Mouse (Mus musculus): ENCODE data around the gene Ackr2.

Ackr2 gene

GRCm38 (mm10) chr9:121919027-121919501, 20.9 kb downstream of the Ackr2 start:
- DNase-seq (ENCODE audit: low spot score) = no peak

GRCm38 (mm10) chr9:121923443-121923842, 25.3 kb downstream of the Ackr2 start:
- no peak for DNase-seq (ENCODE audit: low spot score)

- DNase-seq (ENCODE audit: low spot score) = no peak
Observed at GRCm38 (mm10) chr9:121923906-121924305, 25.8 kb downstream of the Ackr2 start.

- no peak for DNase-seq (ENCODE audit: low spot score)
Observed at GRCm38 (mm10) chr9:121924901-121925560, 26.9 kb downstream of the Ackr2 start.

- no peak for DNase-seq (ENCODE audit: low spot score)
Observed at GRCm38 (mm10) chr9:121925959-121926358, 27.8 kb downstream of the Ackr2 start.

GRCm38 (mm10) chr9:121926634-121927405, 28.7 kb downstream of the Ackr2 start:
- peak; percentile 3 for DNase-seq (ENCODE audit: low spot score)

DNA sequence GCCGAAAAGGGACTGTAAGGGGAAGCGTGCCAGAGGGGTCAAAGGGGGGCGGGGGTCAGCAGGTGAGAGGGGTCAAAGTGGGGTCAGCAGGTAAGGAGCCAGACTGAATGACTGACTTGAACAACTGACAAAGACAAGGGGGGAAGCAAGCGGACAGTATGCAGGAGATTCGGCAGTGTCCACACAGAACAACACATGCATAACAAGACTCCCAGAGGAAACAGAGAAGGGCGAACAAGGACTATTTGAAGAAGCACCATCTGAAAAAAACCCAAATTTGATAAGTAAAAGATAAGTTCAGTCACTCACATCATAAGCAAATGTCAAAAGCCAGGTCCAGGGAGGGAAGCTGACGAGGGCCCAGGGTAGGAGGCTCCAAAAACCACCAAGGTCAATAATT, 29.6 kb downstream of the Ackr2 start:
- DNase-seq (ENCODE audit: low spot score) = no peak

GRCm38 (mm10) chr9:121928498-121928897, 30.3 kb downstream of the Ackr2 start:
- DNase-seq (ENCODE audit: low spot score) = peak; percentile 32

DNA sequence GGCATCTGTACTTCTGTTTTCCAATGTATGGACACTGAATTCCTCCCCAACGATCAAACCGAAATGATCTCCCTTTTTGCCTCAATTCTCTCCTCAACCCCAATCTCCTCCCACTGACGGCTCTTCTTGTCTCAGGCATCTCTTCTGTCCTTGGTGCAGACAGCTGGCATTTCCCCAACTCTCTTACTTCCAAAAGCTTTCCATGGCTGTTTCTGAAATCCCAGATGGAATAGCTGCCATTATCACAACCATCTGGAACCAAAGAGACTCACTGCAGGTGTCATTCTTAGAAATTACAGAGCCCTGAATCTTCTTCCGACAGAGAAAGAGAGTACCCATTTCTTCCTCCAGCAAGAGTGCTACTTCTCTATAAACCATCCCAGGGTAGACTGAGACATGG, 36.7 kb downstream of the Ackr2 start:
- no peak for DNase-seq (ENCODE audit: low spot score)

- no peak for DNase-seq (ENCODE audit: low spot score)
Observed at GRCm38 (mm10) chr9:121936952-121937351, 38.8 kb downstream of the Ackr2 start.

GRCm38 (mm10) chr9:121937451-121937864, 39.3 kb downstream of the Ackr2 start:
- DNase-seq (ENCODE audit: low spot score) = peak; percentile 39

- DNase-seq (ENCODE audit: low spot score) = peak; percentile 5
Observed at GRCm38 (mm10) chr9:121937944-121938355, 39.8 kb downstream of the Ackr2 start.

DNA sequence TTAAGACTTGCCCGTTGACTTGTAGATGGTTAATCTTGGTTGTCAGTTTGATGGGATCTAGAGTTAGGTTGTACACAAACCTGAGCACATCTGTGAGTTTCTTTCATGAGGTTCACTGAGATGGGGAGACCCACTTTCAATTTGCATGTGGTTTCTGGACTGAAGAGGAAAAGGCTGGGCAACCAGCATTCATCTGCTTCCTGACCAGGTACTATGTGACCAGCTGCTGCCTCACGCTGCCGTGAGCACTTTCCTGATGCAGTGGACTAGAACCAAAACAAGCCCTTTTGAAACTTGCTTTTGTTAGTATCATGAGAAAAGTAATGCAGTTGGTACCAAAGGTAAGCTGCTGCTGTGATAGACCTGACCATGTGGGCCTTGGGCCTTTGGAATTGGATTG, 44.9 kb downstream of the Ackr2 start:
- DNase-seq (ENCODE audit: low spot score) = no peak

- DNase-seq (ENCODE audit: low spot score) = no peak
Observed at GRCm38 (mm10) chr9:121943628-121944027, 45.5 kb downstream of the Ackr2 start.

DNA sequence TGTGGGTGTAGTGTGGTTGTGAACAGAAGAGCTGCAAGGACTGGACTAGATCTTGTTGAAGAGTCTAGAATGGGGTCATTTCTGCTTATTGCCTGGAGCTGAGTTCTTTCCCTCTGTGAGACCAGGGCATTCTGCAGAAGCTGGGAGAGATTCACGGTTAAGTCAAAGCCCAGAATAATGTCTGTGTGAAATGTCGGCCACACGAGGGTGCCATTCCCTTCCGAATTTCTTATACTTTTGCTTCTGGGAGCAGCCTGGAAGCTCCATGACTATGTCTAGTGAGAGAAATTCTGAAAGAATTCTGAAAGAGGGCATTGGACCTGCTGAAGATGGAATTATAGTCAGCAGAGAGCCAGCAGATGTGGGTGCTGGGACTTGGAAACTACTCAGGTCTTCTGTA, 49.6 kb downstream of the Ackr2 start:
- DNase-seq (ENCODE audit: low spot score) = no peak

DNA sequence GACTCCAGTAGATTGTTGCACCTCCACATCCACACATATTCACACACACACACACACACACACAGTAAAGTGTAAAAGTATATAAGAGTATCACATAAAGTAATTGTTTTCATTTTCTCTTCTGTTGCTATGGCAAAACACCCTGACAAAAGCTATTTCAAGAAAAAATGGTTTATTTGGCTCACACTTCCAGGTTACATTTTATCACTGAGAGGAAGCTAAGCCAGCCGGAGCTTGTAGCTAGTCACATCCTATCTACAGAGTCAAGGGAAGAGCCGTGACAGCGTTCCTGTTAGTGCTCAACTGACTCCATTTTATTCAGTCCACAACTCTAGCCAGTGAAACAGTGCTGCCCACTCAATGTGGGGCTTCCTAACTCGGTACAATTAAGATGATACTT, 50.3 kb downstream of the Ackr2 start:
- no peak for DNase-seq (ENCODE audit: low spot score)

DNA sequence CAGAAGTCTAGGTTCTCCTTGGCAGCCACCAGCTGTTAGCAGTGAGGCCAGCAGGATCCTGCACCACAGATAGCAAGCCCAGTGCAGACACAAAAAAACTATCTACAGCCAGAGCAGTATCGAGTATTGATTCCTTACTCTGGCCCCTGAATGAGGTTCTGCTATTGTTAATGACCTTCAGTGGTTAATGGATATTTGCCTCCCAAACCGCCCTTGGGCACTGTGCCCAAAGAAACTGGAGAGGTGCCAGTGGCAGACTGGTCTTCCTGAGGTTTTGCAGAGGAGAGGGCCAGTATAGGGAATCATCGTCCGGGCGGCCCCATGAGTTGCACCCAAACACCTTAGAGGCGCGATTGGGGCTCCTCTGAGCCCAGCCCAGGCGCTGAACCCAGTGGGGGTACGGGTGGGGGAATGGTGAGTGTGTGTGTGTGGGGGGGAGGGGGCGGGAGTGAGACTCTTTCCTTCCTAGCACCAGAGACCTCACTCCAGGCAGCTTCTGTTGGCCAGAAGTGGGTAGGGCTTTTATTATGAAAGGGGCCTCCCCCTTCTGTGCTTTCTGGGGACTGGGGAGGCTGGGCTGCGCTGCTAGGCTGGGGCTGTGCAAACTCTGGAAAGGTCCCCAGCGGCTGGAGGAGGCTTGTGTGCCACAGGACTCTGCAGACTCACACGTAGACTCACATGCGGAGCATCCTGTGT, 52.4 kb downstream of the Ackr2 start, which contains the start of gene Fam198a:
Fam198a (plus strand) TSS at position 571 of the 696 bp plus-strand sequence.
- no peak for DNase-seq (ENCODE audit: low spot score)

- no peak for DNase-seq (ENCODE audit: low spot score)
Observed at GRCm38 (mm10) chr9:121951114-121951423, 52.9 kb downstream of the Ackr2 start.

GRCm38 (mm10) chr9:121952596-121952995, 54.4 kb downstream of the Ackr2 start:
- no peak for DNase-seq (ENCODE audit: low spot score)

- no peak for DNase-seq (ENCODE audit: low spot score)
Observed at GRCm38 (mm10) chr9:121959966-121960635, 61.9 kb downstream of the Ackr2 start.

Measured in T-cell, adult 2 months (primary cell).